21 mouse cellular contexts compared by ENCODE assay signal in genomic region chr9:111390016-111390415, GRCm38 (mm10). TPM values are rescaled to one million over a fixed set of nuclear protein-coding genes. Genes with fewer than 3 reads are reported as not detected.
DNase-seq lines count a peak whose midpoint lies in the region; ATAC-seq and TF ChIP-seq lines count a peak whose summit lies in the region.
"Had no signal": no experiment of that assay in that cellular context is flagged by ENCODE, and none has a peak within 500 bp of the region (broad histone marks: within the 10 kb centered on the region; RNA-seq: fewer than 3 reads in every experiment).

No protein-coding gene starts in this region.

- DNase-seq in cerebellum, postnatal 14 days: peak; percentile 56 to 62
- no peak for DNase-seq in cerebellum, adult 11-12 months
- peak; percentile 17 for DNase-seq in ovary, postnatal 36 days (ENCODE audit: low spot score)
- DNase-seq in ovary, postnatal 14 days (ENCODE audit: low spot score): no peak
- DNase-seq in lung, postnatal 0 days (ENCODE audit: low spot score): peak; percentile 59
- DNase-seq in stomach, postnatal 0 days (ENCODE audit: low spot score): peak; percentile 10
- DNase-seq in left cerebral cortex, adult 2 months (ENCODE audit: extremely low spot score in 1 of 2, low spot score in 2 of 2): no peak
- no peak for DNase-seq in kidney, postnatal 14 days
- DNase-seq: cerebellum, adult 8-10 months; gastrocnemius, postnatal 14 days; kidney, adult 18-20 months; right cerebral cortex, adult 18-20 months had no signal

- no peaks in the 10 kb centered on the region for H3K27me3 ChIP-seq in lung, postnatal 0 days (replicated peaks; ENCODE audit: insufficient read depth, low read length)
- no peaks in the 10 kb centered on the region for H3K27me3 ChIP-seq in stomach, postnatal 0 days (ENCODE audit: control insufficient read depth, insufficient read depth, low read length)
- H3K27me3 ChIP-seq: CH12.LX; forebrain, embryonic 12.5 days; heart, embryonic 15.5 days; midbrain, embryonic 12.5 days had no signal

- no peaks in the 10 kb centered on the region for H3K4me1 ChIP-seq in lung, postnatal 0 days (ENCODE audit: insufficient read depth, low read depth, low read length)
- H3K4me1 ChIP-seq in stomach, postnatal 0 days (replicated peaks; ENCODE audit: control insufficient read depth, insufficient read depth): no peaks in the 10 kb centered on the region
- H3K4me1 ChIP-seq: forebrain, embryonic 12.5 days; heart, embryonic 15.5 days; midbrain, embryonic 12.5 days had no signal

- no peak overlapping the region for H3K9ac ChIP-seq in lung, postnatal 0 days (replicated peaks; ENCODE audit: low read depth)
- no peak overlapping the region for H3K9ac ChIP-seq in stomach, postnatal 0 days (ENCODE audit: low read length)
- H3K9ac ChIP-seq: forebrain, embryonic 12.5 days; heart, embryonic 15.5 days; liver, embryonic 14.5 days; midbrain, embryonic 12.5 days had no signal

- TF ChIP-seq CTCF in lung, postnatal 0 days (IDR thresholded peaks at IDR 0.05): no peak
- no peak for TF ChIP-seq CTCF in stomach, postnatal 0 days (IDR thresholded peaks at IDR 0.05; ENCODE audit: low read depth)
- TF ChIP-seq CTCF in left cerebral cortex, adult 2 months (IDR thresholded peaks at IDR 0.05): no peak

- H3K27ac ChIP-seq in lung, postnatal 0 days (ENCODE audit: low read length): no peak overlapping the region
- H3K27ac ChIP-seq in stomach, postnatal 0 days (replicated peaks): no peak overlapping the region
- H3K27ac ChIP-seq in left cerebral cortex, adult 2 months: no peak overlapping the region
- H3K27ac ChIP-seq: forebrain, embryonic 12.5 days; heart, embryonic 15.5 days; liver, embryonic 14.5 days; macrophage; midbrain, embryonic 12.5 days had no signal

- intact Hi-C loops in left cerebral cortex, adult 2 months (cut with DNase I): no loop called here

- no peak overlapping the region for H3K4me3 ChIP-seq in lung, postnatal 0 days (ENCODE audit: low read depth, low read length)
- no peak overlapping the region for H3K4me3 ChIP-seq in stomach, postnatal 0 days (ENCODE audit: low read depth, low read length)
- H3K4me3 ChIP-seq in left cerebral cortex, adult 2 months: no peak overlapping the region
- H3K4me3 ChIP-seq: forebrain, embryonic 12.5 days; heart, embryonic 15.5 days; midbrain, embryonic 12.5 days had no signal

- no peaks in the 10 kb centered on the region for H3K9me3 ChIP-seq in lung, postnatal 0 days (ENCODE audit: low read length)
- H3K9me3 ChIP-seq in stomach, postnatal 0 days (ENCODE audit: control insufficient read depth, low read length): no peaks in the 10 kb centered on the region
- H3K9me3 ChIP-seq: forebrain, embryonic 12.5 days; heart, embryonic 15.5 days; midbrain, embryonic 12.5 days had no signal

- WGBS in lung, postnatal 0 days: 60% methylated on average over 9 of the region's 9 CpGs
- 73% methylated on average over 9 of the region's 9 CpGs for WGBS in stomach, postnatal 0 days

- no peak overlapping the region for H3K4me2 ChIP-seq in lung, postnatal 0 days (replicated peaks; ENCODE audit: low read depth, low read length)
- no peak overlapping the region for H3K4me2 ChIP-seq in stomach, postnatal 0 days (replicated peaks; ENCODE audit: low read depth)
- H3K4me2 ChIP-seq: forebrain, embryonic 12.5 days; heart, embryonic 15.5 days; midbrain, embryonic 12.5 days had no signal

- ATAC-seq in lung, postnatal 0 days: no peak
- no peak for ATAC-seq in stomach, postnatal 0 days (ENCODE audit: low FRiP score, low TSS enrichment)

- TF ChIP-seq EP300 in lung, postnatal 0 days (IDR thresholded peaks at IDR 0.05): no peak
- no peak for TF ChIP-seq EP300 in stomach, postnatal 0 days (optimal IDR thresholded peaks at IDR 0.05)

- no peaks in the 10 kb centered on the region for H3K36me3 ChIP-seq in lung, postnatal 0 days (ENCODE audit: insufficient read depth, low read length)
- H3K36me3 ChIP-seq in stomach, postnatal 0 days (ENCODE audit: control insufficient read depth, insufficient read depth, low read length): no peaks in the 10 kb centered on the region
- H3K36me3 ChIP-seq: forebrain, embryonic 12.5 days; heart, embryonic 15.5 days; midbrain, embryonic 12.5 days had no signal

RNA-seq across cellular contexts. Expression of gene Dclk3, which starts 48.9 kb away (rescaled TPM):
- polyA plus RNA-seq in lung, postnatal 0 days (2015; fragmentation: Nextera tagmentation; extraction: Ambion mirVana): 0.13 and 0.18 TPM in 2 replicates
- polyA plus RNA-seq in stomach, postnatal 0 days (2015; fragmentation: Nextera tagmentation; extraction: Ambion mirVana): 0.35 and 0.44 TPM in 2 replicates
- 10 to 100 TPM; 50.8 to 54.7 TPM for total RNA-seq in left cerebral cortex, adult 2 months (2021)
- total RNA-seq: hematopoietic stem cell, adult 5-6 weeks; MEL; neutrophil, adult 5-6 weeks had no signal
- polyA plus RNA-seq: macrophage had no signal

Comparison
In these comparisons a context has a peak if more than half of its experiments do, and no peak if none do; other contexts are left out.
1. DNase-seq: peak in cerebellum, postnatal 14 days (2 of 2), ovary, postnatal 36 days (single experiment), lung, postnatal 0 days (single experiment) and stomach, postnatal 0 days (single experiment); none in cerebellum, adult 11-12 months (single experiment), ovary, postnatal 14 days (single experiment), left cerebral cortex, adult 2 months (0 of 2) and kidney, postnatal 14 days (single experiment).